Mouse (Mus musculus) urinary bladder, postnatal 14 days (tissue): ENCODE measurements around the gene Tanc1.

Experiments
- DNase-seq: peaks from one replicate; pipeline ENCODE4 v3.0.0; 2021; ENCODE audit warnings: low spot score

Gene Tanc1

GRCm38 (mm10) chr2:59612733-59613473 is 1.1 kb downstream of the Tanc1 start:
- DNase-seq: peak; percentile 34

GRCm38 (mm10) chr2:59613474-59614019 is 1.7 kb downstream of the Tanc1 start:
- DNase-seq: peak; percentile 10

GRCm38 (mm10) chr2:59616890-59617289 is 5.0 kb downstream of the Tanc1 start:
- no peak for DNase-seq

GRCm38 (mm10) chr2:59618996-59619395 is 7.2 kb downstream of the Tanc1 start:
- DNase-seq: no peak

- DNase-seq: no peak
Measured at GRCm38 (mm10) chr2:59620601-59621000, 8.8 kb downstream of the Tanc1 start.

- DNase-seq: no peak
Measured at GRCm38 (mm10) chr2:59622514-59623139, 10.8 kb downstream of the Tanc1 start.

- no peak for DNase-seq
Measured at GRCm38 (mm10) chr2:59623858-59624257, 12.0 kb downstream of the Tanc1 start.

GRCm38 (mm10) chr2:59625416-59625815 is 13.6 kb downstream of the Tanc1 start:
- DNase-seq: no peak

- DNase-seq: no peak
Measured at GRCm38 (mm10) chr2:59625927-59626326, 14.1 kb downstream of the Tanc1 start.

GRCm38 (mm10) chr2:59626422-59626821 is 14.6 kb downstream of the Tanc1 start:
- no peak for DNase-seq

- DNase-seq: no peak
Measured at GRCm38 (mm10) chr2:59627502-59627901, 15.7 kb downstream of the Tanc1 start.

GRCm38 (mm10) chr2:59628057-59628901 is 16.4 kb downstream of the Tanc1 start:
- DNase-seq: peak; percentile 44

GRCm38 (mm10) chr2:59629829-59630228 is 18.0 kb downstream of the Tanc1 start:
- DNase-seq: no peak

GRCm38 (mm10) chr2:59631406-59631805 is 19.6 kb downstream of the Tanc1 start:
- DNase-seq: no peak

GRCm38 (mm10) chr2:59633761-59634430 is 22.1 kb downstream of the Tanc1 start:
- DNase-seq: no peak

- no peak for DNase-seq
Measured at GRCm38 (mm10) chr2:59637040-59637785, 25.4 kb downstream of the Tanc1 start.

GRCm38 (mm10) chr2:59642722-59643121 is 30.9 kb downstream of the Tanc1 start:
- no peak for DNase-seq

GRCm38 (mm10) chr2:59644816-59645215 is 33.0 kb downstream of the Tanc1 start:
- no peak for DNase-seq

- no peak for DNase-seq
Measured at GRCm38 (mm10) chr2:59645515-59645914, 33.7 kb downstream of the Tanc1 start.

- no peak for DNase-seq
Measured at GRCm38 (mm10) chr2:59646740-59647390, 35.0 kb downstream of the Tanc1 start.

GRCm38 (mm10) chr2:59648444-59648843 is 36.6 kb downstream of the Tanc1 start:
- DNase-seq: no peak
